ENCODE assay signal across 15 mouse cellular contexts in genomic region chr4:90496891-90497610, GRCm38 (mm10).
"Had no signal": no experiment of that assay in that cellular context is flagged by ENCODE, and none has a peak within 500 bp of the region (broad histone marks: within the 10 kb centered on the region; RNA-seq: fewer than 3 reads in every experiment).

No protein-coding gene starts in this region.

- H3K4me1 ChIP-seq: neural tube, embryonic 15.5 days; stomach, embryonic 15.5 days had no signal

- DNase-seq: retina, postnatal 1 day; right cerebral cortex, adult 18-20 months; right cerebral cortex, postnatal 14 days; right cerebral cortex, postnatal 25 days; right cerebral cortex, postnatal 4 days; spleen, adult 18-20 months; thymus, adult 18-20 months; thymus, adult 2 months; thymus, postnatal 14 days; thymus, postnatal 25 days; thymus, postnatal 36 days; thymus, postnatal 4 days had no signal

- H3K4me2 ChIP-seq: neural tube, embryonic 15.5 days; stomach, embryonic 15.5 days had no signal

- H3K27ac ChIP-seq: neural tube, embryonic 15.5 days; stomach, embryonic 15.5 days; stomach, postnatal 0 days had no signal

- H3K9me3 ChIP-seq: neural tube, embryonic 15.5 days; stomach, embryonic 15.5 days had no signal

- H3K4me3 ChIP-seq: neural tube, embryonic 15.5 days; stomach, embryonic 15.5 days had no signal

- H3K9ac ChIP-seq: neural tube, embryonic 15.5 days; stomach, embryonic 15.5 days had no signal

- H3K27me3 ChIP-seq: neural tube, embryonic 15.5 days; stomach, embryonic 15.5 days had no signal

- H3K36me3 ChIP-seq: neural tube, embryonic 15.5 days; stomach, embryonic 15.5 days had no signal
